Mouse (Mus musculus) testis, postnatal 14 days (tissue): ENCODE measurements around the gene Six5.
A peak's percentile ranks its signal among the peaks of the same experiment; 100 is the strongest.
"Not testable (repeated sequence)": the region's sequence is repeated elsewhere in the genome, so short reads cannot be mapped to it uniquely, and the experiment has no call there.

ENCODE experiments used
- DNase-seq: peaks from one replicate; pipeline ENCODE4 v3.0.0; 2021; ENCODE audit warnings: low spot score

Six5 gene

DNA sequence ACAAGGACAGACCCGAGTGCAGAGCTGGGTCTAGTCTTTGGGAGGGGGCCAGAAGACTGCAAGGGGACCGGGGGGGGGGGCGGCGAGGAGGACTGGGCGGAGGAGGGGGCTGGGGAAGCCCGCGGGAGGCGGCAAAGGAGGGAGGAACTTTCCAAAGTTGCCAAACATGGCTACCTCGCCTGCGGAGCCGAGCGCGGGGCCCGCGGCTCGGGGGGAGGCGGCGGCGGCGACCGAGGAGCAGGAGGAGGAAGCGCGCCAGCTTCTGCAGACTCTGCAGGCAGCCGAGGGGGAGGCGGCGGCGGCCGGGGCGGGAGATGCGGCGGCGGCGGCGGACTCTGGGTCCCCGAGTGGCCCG lies at the start of gene Six5:
Gene Six5 (plus strand): TSS at position 124 of the 355 bp plus-strand sequence.
- no peak for DNase-seq

DNA sequence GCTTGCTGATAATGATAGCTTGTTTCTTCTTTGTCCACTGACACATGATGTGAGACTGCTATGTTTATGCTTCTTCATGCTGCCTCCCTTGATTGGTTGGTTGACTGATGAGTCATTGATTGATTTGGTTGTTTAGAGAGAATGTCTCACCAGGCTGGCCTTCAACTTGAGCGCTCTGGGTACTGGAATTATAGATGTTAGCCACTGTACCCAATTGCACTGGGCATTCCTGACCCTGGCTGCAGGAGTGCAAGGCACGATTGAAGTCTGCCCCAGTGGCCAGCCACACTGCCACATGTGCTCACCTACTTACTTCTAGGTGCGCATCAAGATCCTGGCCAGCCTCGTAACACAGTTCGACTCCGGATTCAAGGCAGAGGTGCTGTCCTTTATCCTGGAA lies 49.8 kb upstream of the Six5 start:
- DNase-seq, result no peak

DNA sequence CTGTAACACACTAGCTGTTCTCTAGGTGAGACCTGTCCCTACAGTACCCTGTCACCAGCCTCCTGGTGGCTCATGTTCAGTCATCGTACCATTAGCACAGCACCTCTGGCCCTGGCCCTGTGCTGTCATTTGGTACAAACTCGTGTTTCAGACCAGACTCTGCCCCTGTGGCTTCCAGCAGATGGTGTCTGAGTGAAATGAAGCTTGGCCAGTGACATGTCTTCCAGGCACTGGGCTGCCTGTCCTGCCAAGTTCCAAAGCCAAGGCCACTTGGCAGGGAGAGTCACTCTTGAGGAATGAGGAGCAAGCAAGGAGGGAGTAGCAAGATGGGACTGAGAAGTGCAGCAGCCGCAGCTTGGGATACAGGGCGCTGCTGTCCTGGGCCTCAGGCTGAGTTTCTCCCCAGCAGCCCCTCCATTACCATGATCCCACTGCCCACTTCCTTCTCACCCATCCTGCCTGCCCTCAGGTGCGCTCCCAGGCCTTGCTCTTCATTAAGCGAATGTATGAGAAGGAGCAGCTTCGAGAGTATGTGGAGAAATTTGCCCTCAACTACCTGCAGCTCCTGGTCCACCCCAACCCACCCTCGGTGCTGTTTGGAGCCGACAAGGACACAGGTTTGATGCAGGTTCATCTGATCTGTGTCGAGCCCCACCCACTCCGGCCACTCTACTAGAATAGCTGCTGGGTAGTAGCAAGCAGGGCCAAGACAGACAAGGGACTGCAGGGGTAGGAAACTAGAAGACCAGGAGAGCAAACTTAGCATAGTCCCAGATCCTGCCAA lies 47.9 kb upstream of the Six5 start:
- DNase-seq, result peak; percentile 71

DNA sequence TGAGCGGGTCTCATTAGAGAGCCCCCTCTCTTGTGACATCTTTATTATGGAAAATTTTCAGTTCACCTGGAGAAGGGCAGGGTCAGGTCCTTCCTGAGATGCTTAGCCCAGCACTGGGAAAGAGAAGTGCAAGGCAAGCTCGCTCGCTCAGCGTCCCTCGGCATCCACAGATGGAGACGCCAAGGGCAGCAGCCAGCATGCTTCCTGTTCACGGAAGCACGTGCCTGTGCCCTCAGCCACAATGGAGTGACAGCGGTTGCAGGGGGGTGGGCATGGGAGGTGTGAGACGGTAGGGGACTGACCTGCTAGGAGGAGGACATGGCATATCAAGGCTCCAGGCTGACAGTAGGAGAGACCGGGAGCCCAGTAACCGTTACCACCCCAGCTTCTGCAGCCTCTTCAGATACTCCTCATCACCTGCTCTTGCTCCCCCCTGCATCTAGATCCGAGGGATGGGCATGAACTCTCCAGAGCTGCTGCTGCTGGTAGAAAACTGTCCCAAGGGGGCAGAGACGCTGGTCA lies 46.3 kb upstream of the Six5 start:
- DNase-seq, result no peak

DNA sequence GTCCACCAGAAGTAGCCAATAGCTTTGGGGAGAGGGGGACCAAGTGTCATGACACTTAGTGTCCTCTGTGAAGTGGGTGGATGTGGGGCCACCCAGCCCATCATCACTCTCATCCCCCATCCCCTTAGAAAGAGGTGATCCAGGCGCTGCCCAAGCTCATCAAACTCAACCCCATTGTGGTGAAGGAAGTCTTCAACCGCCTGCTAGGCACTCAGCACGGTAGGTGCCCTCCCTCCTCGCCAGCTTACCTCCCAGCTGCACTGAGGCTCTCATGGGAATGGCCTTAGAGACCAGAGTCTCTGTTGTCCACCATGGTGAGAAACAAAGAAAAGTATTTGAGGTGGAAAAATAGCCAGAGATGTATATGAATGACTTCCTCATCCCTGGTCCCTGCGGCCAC lies 45.1 kb upstream of the Six5 start:
- DNase-seq, result no peak

DNA sequence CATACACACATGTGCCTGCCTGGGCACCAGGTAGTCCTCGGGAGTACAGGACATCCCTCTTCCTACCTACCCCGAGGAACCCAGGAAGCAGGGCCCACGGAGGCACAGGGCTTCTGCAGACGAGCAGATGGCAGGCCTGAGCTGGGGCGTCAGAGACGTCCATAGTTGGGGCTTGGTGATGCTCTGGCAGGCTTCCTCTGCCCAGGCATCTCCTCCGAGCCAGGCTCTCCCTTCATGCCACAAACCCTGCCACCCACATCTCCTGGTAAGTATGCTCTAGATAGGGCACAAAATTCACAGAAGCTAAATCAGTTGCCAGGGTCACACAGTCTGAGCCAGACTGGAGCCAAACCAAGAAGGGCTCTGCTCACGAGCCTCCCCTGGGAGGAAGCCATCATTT lies 44.2 kb upstream of the Six5 start:
- DNase-seq, result no peak

DNA sequence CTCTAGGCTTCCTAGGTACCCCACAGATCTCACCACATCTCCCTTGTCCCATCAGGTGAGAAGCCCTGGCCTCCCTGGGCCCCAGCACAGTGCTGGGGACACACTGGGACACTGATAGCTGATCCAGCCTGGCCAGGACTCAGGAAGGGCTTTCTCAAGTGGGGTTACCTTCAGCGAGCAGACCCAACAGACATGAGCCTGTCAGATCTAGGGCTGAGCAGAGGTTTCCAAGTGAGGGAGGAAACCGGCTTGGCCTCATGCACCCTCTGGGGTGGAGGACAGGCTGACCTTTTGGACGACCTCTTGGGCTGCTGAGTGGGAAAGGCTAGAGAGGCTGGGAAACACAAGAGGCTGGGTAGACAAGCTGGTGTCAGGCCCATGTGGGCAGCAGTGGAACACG lies 43.2 kb upstream of the Six5 start:
- no peak for DNase-seq

DNA sequence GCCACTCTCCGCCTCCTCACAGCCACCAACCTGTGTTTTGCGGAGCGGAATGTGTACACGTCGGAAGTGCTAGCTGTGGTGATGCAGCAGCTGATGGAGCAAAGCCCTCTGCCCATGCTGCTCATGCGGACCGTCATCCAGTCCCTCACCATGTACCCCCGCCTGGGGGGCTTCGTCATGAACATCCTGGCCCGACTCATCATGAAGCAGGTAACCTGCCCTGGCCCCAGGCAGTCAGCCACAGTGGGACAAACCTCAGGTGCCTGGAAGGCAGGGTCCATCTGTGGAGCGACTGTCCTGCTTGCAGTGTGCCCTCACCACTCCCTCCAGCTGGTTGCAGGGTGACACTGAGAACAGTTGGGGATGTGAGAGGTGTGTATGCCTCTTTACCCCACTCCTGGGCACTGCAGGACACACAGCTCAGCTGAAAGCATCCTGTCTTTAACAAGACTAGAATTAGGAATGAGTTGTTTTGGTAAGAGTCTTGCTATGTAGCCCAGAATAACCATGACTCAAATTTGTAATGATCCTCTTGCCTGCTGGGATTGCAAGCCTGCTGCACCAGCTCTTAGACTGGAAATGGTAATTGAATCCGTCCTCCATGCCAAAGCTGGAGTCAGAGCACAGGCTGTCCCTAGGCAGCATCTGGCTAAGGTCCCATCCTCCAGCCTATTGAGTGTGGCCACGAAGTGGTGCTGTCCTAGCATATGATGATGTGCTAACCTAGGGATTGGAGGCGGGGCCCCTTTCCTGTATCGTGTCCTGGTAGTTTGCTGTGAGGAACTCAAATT lies 41.9 kb upstream of the Six5 start:
- DNase-seq, result no peak

DNA sequence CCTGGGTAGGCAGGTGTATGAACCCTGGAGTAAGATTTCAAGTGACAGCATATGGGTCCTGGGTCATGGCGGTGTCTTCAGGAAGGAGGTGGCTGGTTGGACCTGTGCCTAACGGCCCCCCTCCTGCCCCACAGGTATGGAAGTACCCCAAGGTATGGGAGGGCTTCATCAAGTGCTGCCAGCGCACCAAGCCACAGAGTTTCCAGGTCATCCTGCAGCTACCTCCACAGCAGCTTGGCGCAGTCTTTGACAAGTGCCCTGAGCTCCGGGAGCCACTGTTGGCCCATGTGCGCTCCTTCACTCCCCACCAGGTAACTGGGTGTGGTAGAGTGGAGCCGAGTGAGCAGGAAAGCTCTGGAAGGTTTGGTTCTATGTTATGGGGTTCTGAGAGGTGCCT lies 41.3 kb upstream of the Six5 start:
- DNase-seq, result no peak

DNA sequence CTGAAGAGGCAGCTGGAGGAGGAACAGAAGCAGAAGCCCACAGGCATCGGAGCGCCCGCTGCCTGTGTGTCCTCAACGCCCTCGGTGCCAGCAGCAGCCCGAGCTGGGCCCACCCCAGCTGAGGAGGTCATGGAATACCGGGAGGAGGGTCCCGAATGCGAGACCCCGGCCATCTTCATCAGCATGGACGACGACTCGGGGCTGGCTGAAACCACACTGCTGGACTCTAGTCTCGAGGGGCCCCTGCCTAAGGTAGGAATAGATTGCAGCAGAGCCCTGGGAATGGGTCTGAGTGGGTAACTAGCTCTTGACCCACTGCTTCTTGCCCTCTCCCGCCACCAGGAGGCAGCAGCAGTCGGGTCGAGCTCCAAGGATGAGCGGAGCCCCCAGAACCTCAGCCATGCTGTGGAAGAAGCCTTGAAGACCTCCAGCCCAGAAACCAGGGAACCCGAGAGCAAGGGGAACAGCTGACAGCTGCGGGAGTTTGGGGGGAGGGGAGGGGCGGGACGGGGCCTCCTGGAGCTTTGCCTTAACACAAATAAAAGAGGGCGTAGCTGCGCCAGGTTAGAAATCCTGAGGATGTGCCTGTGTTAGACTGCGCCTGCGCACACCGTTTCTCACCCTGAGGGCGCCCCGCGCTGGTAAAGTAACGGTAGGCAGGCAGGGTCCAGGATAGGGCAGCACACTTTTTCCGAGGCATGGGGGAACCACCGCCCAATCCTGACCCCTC lies 40.2 kb upstream of the Six5 start, which contains the start of gene Rsph6a:
Gene Rsph6a (plus strand): TSS at position 644 of the 730 bp plus-strand sequence.
- peak; percentile 72 for DNase-seq

DNA sequence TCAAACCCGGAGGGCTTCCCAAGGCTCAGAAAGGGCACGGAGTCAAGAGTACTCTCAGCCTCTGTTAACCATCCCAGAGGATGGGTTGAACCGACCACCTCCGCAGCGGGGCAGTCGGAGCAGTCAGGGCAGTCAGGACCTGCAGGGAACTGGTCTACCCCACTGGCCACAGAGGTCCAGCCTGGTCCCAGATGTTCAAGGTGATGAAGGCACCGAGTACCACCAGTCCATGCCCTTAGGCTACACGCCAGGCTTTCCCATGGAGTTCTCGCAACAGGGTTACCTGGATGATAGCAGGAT lies 39.7 kb upstream of the Six5 start:
- no peak for DNase-seq

DNA sequence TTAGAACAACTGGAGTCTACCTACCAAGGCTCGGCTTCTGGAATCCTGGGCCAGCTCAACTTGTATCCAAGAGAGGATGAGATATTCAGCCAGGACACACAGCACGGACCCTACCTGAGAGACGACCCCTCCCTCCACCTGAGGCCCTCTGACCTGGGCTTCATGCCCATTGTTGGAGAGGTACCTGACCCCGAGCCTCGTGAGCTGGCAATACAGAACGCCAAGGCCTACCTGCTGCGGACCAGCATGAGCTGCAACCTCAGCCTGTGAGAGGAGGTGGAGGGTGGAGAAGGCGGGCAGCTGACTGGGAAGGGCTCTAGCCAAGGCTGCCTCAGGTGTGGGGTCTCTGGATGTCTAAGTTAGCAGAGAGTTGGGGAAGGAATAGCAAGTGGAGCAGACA lies 39.3 kb upstream of the Six5 start:
- DNase-seq, result no peak

DNA sequence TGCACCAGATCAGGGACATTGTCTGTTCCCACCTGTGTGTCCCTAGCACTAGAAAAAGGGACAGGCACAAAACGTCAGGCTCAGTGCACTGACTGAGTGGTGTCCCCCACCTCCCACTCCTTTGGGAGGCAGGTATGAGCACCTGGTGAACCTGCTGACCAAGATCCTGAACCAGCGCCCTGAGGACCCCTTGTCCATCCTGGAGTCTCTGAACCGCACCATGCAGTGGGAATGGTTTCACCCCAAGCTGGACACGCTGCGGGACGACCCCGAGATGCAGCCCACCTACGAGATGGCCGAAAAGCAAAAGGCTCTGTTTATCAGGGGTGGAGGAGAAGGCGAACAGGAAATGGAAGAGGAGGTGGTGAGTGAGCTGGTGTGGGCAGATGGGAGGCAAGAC lies 37.0 kb upstream of the Six5 start:
- no peak for DNase-seq

DNA sequence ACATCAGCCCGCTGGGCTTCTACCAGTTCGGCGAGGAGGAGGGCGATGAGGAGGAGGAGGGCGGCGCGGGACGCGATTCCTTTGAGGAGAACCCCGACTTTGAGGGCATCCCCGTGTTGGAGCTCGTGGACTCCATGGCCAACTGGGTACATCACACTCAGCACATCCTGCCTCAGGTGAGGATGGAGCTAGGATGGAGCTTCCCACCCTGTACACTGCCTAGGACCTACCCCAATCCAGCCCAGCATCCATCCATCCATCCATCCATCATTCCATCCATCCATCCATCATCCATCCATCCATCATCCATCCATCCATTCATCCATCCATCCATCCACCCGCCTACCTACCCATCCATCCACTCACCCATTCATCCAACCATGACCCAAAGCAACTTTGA lies 28.5 kb upstream of the Six5 start:
- no peak for DNase-seq

DNA sequence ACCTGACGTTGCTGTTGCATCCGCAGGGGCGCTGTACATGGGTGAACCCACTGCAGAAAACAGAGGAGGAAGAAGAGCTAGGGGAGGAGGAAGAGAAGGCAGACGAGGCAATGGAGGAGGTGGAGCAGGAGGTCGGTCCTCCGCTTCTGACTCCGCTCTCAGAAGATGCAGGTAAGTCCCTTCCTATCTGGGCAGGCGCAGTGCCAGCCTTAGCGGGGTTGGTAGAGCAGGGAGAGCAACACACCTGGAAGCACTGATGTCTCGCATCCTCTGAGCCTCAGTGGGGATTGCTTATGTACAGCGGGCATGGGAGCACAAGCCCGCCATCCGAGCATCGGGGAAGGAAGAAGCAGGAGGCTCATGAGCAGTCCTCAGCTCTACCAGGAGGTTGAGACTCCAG lies 27.3 kb upstream of the Six5 start:
- DNase-seq, result no peak

DNA sequence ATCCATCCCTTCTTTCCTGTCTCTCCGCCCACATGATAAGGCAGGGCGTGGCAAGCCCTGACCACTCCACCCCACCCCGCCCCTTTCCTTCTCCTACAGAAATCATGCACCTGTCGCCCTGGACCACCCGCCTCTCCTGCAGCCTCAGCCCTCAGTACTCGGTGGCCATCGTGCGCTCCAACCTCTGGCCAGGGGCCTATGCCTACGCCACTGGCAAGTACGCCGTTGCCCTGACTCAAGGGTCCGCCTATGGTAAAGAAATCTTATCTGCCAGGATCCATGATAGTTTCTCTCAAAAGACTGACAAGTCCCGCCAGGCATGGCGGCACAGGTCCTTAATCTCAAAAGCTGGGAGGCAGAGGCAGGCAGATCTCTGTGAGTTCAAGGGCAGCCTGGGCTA lies 26.5 kb upstream of the Six5 start:
- no peak for DNase-seq

DNA sequence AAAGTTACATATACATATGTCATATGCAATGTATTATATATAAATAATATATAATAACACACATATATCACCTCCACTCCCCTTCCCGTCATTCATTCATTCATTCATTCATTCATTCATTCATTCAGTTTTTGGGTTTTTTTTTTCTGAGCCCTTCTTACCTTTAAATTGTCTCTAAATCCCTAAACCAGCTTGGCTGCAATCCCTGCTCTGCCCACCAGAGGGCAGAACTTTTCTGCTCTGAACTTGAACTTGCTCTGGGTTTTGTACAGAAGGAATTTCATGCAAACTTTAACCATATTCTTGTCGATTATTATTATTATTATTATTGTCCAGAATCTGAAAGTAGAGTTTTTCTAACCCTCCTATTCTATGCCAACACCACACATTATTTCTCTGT lies 25.7 kb upstream of the Six5 start:
- DNase-seq, result no peak

DNA sequence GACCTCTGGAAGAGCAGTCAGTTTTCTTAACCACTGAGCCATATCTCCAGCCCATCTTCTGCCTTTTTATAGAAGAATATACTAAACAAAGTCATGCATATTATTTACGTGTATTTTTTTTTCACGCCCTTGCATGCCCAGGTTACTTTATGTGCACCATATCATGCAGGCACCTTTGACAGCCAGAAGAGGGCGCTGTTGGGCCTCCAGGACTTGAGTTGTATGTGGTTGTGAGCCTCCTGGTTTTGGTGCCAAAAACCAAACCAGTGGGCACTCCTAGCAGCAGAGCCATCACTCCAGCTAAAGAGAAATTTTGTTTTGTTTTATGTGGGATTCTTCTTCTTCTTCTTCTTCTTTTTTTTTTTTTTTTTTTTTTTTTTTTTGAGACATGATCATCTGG lies 24.9 kb upstream of the Six5 start:
- DNase-seq, result no peak

DNA sequence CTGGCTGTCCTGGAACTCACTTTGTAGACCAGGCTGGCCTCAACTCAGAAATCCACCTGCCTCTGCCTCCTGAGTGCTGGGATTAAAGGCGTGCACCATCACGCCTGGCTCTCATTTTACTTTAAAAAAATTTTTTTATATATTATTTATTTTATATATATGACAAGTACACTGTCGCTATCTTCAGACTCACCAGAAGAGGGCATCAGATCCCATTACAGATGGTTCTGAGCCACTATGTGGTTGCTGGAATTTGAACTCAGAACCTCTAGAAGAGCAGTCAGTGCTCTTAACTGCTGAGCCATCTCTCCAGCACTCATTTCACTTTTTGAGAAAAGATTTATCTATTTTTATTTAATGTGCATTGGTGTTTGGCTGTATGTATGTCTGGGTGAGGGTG lies 23.4 kb upstream of the Six5 start:
- DNase-seq, result not testable (repeated sequence)

DNA sequence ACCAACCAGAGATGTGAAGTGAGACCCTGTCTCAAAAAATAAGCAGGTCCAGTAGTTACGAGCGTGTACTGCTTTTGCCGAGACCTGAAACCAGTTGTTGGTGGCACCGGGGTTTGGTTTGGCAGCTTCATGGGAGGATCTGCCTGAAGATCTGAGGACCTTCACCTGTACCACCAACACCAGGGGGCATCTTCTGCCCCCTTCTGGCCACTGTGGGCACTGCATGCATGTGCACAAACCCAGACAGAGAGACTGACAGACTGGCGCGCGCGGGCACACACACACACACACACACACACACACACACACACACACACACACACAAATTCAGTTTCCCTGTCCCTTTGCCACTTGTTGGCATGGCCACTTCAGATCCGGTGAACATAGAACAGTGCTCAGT lies 20.9 kb upstream of the Six5 start:
- DNase-seq, result peak; percentile 55

DNA sequence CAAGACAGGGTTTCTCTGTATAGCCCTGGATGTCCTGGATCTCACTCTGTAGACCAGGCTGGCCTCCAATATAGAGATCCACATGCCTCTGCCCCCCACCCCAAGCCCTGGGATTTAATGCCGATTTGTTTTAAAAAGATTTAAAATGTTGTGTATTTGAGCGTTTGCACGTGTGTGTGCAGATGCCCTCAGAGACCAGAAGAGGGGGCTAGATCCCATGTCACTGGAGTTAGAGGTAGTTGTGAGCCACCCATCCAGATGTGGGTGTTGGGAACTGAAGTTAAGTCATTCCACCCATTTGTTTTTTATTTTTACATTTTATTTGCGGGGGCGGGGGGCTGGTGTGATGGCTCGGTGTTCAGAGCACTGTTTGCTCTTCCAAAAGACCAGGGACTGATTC lies 19.9 kb upstream of the Six5 start:
- no peak for DNase-seq

DNA sequence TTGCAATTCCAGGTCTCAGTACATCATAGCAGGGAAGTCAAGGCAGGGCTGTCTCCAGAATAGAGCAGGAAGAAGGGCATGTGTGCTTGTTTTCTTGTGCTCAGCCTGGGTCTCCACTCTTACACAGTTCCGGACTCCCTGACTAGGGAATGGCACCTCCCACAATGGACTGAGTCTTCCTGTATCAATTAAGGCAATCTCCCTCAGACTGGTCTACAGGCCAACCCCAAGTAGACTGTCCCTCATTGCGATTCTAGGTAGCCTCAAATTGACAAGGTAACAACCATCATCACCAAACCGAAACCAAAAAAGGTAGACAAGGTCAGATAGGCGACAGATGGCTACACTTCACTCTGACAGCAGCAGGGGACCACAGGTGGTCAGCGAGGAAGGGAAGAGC lies 19.2 kb upstream of the Six5 start:
- peak; percentile 6 for DNase-seq
